Mouse (Mus musculus) telencephalon, adult 2 months (tissue): ENCODE results near the gene Vsir.
A peak's percentile ranks its signal among the peaks of the same experiment; 100 is the strongest.

Experiments used
- DNase-seq: peaks from one replicate; pipeline ENCODE4 v3.0.0-alpha.2; 2011; ENCODE audit warnings: low read depth, low spot score

Vsir gene

GRCm38 (mm10) chr10:60381142-60381925 is 34.7 kb downstream of the Vsir start:
- DNase-seq, result no peak

DNA sequence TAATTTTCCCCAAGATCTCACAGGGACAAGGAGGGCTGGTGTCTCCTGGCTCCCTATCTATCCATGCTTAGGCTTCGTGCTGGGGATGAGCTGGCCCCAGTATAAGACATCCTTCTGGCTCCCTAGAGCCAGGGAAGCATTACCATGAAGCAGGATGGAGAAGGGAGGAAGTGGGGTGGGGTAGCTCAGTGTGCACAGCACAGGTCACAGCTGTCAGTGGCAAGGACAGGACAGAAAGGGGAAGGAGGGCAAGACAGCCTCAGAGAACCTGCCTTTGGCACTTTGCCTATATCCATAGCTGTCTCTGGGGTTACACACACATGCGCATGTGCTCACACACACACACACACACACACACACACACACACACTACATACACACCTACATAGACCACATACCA is 41.7 kb downstream of the Vsir start:
- no peak for DNase-seq

GRCm38 (mm10) chr10:60389447-60389865 is 42.8 kb downstream of the Vsir start:
- DNase-seq, result no peak

GRCm38 (mm10) chr10:60390177-60390903 is 43.7 kb downstream of the Vsir start:
- DNase-seq, result no peak

- DNase-seq, result no peak
Measured at GRCm38 (mm10) chr10:60390904-60391420, 44.3 kb downstream of the Vsir start.

- DNase-seq, result no peak
Measured at GRCm38 (mm10) chr10:60391661-60392060, 45.0 kb downstream of the Vsir start.

GRCm38 (mm10) chr10:60394936-60395335 is 48.3 kb downstream of the Vsir start:
- DNase-seq, result no peak

GRCm38 (mm10) chr10:60395605-60396004 is 49.0 kb downstream of the Vsir start:
- no peak for DNase-seq

DNA sequence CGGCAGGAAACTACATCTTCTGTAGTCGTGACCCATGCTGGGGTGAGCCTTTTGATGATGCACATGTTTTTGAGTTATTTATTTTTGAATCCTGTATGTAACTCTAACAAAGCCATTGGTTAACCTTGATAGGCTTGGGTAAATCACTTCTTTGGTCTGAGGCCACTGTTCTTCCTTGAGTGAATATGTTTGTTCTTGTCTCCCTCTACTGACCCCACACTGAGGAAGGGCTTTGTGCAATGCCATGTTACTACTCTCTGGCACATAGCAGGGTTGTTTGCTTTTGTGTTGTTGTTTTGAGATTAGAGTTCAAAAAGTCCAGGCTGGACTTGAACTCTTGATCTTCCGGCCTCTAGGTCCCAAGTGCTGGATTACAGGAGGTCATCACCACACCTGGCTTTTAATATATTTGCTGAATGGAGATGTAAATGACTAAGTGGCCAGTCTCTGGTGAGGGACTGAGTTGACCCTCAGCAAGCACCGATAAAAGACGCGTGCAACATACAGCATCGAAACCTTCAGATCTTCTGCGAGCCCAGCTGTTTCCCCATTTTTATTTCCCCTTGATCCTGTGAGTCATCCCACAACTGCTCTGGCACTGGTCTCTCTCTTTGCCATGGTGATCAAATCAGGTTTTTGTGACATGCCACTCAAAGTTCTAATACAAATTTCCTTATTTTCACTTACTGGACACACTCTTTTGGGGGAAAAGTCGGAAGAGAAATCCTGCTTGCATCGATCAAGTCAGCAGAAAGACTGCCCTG is 51.6 kb downstream of the Vsir start:
- DNase-seq, result no peak

DNA sequence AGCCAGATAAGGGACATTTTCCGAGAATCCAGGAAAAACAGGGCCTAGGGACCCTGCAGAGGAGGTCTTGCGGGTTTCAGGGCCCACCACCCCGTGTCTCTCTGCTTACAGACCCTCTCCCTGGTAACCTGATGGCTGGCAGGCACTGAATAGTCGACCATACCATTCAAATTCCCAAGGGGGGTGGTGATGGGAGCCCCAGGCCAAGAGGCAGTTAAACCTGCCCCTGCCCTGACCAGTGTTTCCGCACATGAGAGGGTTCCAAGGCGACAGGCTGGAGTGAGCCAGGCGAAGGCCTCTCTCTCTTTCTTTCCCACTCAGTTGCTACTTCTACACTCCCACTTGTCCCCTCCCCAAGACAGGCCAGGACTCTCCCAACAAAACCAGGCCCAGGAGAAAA is 52.8 kb downstream of the Vsir start, which contains the start of gene Gm17455:
Gm17455 (plus strand) TSS at position 278 of the 400 bp plus-strand sequence.
- DNase-seq, result no peak

DNA sequence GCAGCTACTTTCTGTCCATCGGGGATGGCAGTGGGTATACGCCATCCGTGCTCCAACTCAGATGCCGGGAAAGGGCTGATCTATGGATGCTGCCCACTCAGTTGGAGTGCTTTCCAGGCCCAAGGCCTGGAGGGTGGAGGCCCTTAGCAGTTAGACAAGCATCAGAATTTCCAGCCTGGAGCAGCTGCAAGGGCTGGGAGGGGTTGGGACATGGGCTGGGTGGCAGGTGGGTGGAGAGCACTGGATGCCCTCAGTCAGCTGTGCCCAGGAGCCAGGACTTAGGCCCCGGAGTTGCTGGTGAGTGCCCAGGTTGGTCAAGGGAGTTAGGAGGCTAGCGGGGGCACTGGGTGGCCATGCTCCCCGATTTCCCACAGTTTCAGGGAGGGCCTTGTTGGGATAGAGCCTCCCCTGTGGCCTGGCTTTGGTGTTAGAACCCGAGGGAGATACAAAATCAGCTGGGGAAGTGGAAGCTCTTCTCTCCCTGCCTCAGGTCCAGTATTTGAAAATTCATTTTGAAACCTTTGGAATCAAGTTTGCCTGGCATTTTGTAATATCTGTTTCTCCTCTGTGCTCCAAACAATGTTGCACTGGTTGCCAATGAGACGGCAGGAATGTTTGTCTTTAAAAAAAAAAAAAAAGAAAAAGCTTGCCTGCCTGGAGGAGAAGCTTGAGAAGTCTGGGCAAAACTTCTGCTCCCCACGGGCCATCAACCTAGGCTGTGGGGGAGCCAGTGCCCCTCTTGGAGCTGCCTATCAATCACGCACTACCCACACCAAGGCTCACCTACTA is 54.0 kb downstream of the Vsir start:
- no peak for DNase-seq

DNA sequence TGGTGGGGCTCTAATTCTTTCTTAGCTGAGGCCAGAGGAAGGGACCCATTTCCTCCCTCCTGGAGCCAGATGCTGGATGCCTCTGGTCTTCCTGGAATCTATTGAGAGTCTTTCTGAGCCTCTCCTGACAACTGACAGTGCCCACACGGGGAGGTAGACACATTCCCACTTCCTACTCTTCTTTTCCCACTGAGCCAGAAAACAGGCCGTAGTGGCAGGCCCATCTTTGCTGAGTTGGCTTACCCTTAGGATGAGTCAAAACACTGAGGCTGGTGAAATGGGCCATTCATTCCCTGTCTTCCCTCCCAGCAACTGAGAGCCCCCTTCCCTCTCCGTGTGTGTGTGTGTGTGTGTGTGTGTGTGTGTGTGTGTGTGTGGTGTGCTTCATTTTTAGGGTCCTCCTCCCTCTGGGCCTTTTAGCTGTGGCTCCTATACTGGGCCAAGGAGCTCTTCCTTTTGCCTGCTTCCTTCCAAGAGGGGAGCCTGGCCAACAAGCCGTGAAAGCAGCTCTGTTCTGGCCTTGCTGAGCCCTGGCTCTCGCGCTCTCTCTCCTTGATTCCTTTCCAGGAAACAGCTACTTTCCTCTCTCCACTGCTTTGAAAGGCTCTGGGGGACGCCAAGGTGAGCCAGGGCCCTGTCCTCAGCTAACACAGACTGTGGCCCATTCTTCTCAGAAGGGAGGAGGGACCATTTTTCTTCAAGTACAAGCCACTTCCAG is 59.0 kb downstream of the Vsir start:
- peak; percentile 13 for DNase-seq

- DNase-seq, result peak; percentile 12
Measured at GRCm38 (mm10) chr10:60407831-60408230, 61.2 kb downstream of the Vsir start.

GRCm38 (mm10) chr10:60411794-60412193 is 65.1 kb downstream of the Vsir start:
- no peak for DNase-seq

- no peak for DNase-seq
Measured at GRCm38 (mm10) chr10:60413756-60414155, 67.1 kb downstream of the Vsir start.

DNA sequence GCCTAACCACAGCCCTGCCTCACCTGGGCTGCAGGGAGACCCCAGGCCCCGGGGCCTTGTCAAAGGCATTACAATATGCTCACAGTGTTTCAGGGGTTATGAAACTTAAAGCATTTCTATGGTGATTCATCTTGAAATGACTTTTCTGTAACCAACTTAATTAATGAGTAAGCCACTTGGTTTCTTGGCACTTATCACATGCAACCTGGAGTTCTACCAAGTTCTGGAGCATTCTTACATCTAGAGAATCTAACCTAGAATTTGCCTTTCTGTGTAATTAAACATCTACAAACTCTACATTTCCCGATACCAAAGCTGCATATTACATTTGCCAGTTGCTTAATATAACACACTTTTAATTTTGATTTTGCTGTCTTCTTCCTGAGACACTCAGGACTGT is 70.4 kb downstream of the Vsir start:
- peak; percentile 33 for DNase-seq

DNA sequence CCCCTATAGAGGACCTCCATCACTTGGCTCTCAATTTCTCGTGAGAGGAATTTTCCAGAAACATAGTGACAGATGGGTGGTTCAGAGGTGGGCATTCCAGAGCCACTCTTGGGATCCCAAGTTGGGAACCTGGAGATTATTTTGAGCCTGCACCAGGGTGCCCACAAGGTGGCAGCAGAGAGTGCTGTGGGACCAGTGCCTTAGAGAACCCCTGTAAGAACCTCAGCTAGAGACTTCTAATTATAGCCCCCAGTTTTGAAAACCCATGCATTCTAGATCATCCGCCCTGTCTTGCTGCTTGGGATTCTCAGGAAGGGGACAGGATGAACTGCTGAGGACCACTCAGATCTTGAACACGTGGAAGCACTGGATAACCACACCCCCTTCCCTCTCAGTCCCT is 71.5 kb downstream of the Vsir start:
- DNase-seq, result peak; percentile 21

DNA sequence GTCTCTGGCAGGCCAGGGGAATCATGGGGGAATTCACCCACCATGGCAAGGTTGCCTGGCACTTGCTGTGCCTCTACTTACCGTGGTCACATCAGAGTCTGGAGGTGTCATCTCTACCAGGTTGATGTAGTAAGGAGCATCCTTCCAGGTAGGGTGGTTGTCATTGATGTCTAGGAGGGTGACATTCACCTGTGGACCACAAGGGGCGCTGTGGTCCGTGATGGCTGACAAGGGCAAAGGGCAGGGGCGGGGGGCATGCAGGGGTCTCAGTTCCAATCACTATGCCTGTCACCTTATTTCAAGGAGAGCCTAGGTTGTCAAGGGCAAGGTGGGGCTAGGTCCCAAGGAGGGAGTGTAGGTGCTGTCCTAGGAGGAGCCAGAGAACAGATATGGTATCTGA is 73.0 kb downstream of the Vsir start:
- no peak for DNase-seq
